Mouse (Mus musculus): ENCODE data around the gene Atp7b. TPM values are rescaled to one million over a fixed set of nuclear protein-coding genes. Genes with fewer than 3 reads are reported as not detected.

Atp7b gene
- polyA plus RNA-seq, 1 experiment from 2014 or later: 1.9 TPM

GRCm38 (mm10) chr8:21955321-21955720 lies 104.8 kb downstream of the Atp7b start:
- Histone ChIP-seq H3K4me2 (ENCODE audit: low read length) (no peak overlapping the region), H3K36me3 (ENCODE audit: control insufficient read depth, insufficient read depth) (no peaks in the 10 kb centered on the region), H3K27me3 (replicated peaks; ENCODE audit: control insufficient read depth, insufficient read depth, low read length) (no peaks in the 10 kb centered on the region), H3K4me1 (replicated peaks; ENCODE audit: control insufficient read depth, insufficient read depth, low read length) (no peaks in the 10 kb centered on the region), H3K27ac (ENCODE audit: low read length) (no peak overlapping the region), H3K9ac (replicated peaks; ENCODE audit: low read depth, low read length) (no peak overlapping the region), H3K4me3 (replicated peaks; ENCODE audit: low read length) (no peak overlapping the region), H3K9me3 (ENCODE audit: control insufficient read depth, low read length) (no peaks in the 10 kb centered on the region)
- ATAC-seq: no peak
- WGBS: 5% methylated on average over 9 of the region's 9 CpGs

- 57% methylated on average over 9 of the region's 9 CpGs for WGBS
- H3K27ac ChIP-seq (ENCODE audit: low read length): no peak overlapping the region
- H3K36me3 ChIP-seq (ENCODE audit: control insufficient read depth, insufficient read depth): no peaks in the 10 kb centered on the region
- H3K9me3 ChIP-seq (ENCODE audit: control insufficient read depth, low read length): no peaks in the 10 kb centered on the region
- H3K4me3 ChIP-seq (replicated peaks; ENCODE audit: low read length): no peak overlapping the region
- no peaks in the 10 kb centered on the region for H3K27me3 ChIP-seq (replicated peaks; ENCODE audit: control insufficient read depth, insufficient read depth, low read length)
- no peak overlapping the region for H3K9ac ChIP-seq (replicated peaks; ENCODE audit: low read depth, low read length)
- no peak overlapping the region for H3K4me2 ChIP-seq (ENCODE audit: low read length)
- ATAC-seq: no peak
- no peaks in the 10 kb centered on the region for H3K4me1 ChIP-seq (replicated peaks; ENCODE audit: control insufficient read depth, insufficient read depth, low read length)
Observed at GRCm38 (mm10) chr8:21947311-21948017, 112.6 kb downstream of the Atp7b start.

GRCm38 (mm10) chr8:21946462-21946861 lies 113.6 kb downstream of the Atp7b start, which contains the start of gene Defb13:
Gene Defb13 (plus strand): TSS chr8:21946762.
- no peaks in the 10 kb centered on the region for H3K4me1 ChIP-seq (replicated peaks; ENCODE audit: control insufficient read depth, insufficient read depth, low read length)
- H3K27me3 ChIP-seq (replicated peaks; ENCODE audit: control insufficient read depth, insufficient read depth, low read length): no peaks in the 10 kb centered on the region
- no peaks in the 10 kb centered on the region for H3K36me3 ChIP-seq (ENCODE audit: control insufficient read depth, insufficient read depth)
- no peak for ATAC-seq
- no peaks in the 10 kb centered on the region for H3K9me3 ChIP-seq (ENCODE audit: control insufficient read depth, low read length)
- H3K4me3 ChIP-seq (replicated peaks; ENCODE audit: low read length): no peak within 1 kb of the TSS
- no peak within 1 kb of the TSS for H3K27ac ChIP-seq (ENCODE audit: low read length)
- no peak within 1 kb of the TSS for H3K9ac ChIP-seq (replicated peaks; ENCODE audit: low read depth, low read length)
- H3K4me2 ChIP-seq (ENCODE audit: low read length): no peak within 1 kb of the TSS
- WGBS: 84% methylated on average over 6 of the region's 6 CpGs

Other genes starting within 250 kb of the Atp7b start
- gene Defb50, start 236.8 kb downstream of the Atp7b start, polyA plus RNA-seq (2015; fragmentation: Nextera tagmentation; extraction: Ambion mirVana): not detected in 2 replicates
- not detected in 2 replicates for gene Defb2, start 220.4 kb downstream of the Atp7b start, polyA plus RNA-seq (2015; fragmentation: Nextera tagmentation; extraction: Ambion mirVana)
- not detected in 2 replicates for gene Defb10, start 201.4 kb downstream of the Atp7b start, polyA plus RNA-seq (2015; fragmentation: Nextera tagmentation; extraction: Ambion mirVana)
- not detected in 2 replicates for gene Defb9, start 174.9 kb downstream of the Atp7b start, polyA plus RNA-seq (2015; fragmentation: Nextera tagmentation; extraction: Ambion mirVana)
- 10.6 and 13.4 TPM in 2 replicates for gene Defb11, start 153.9 kb downstream of the Atp7b start, polyA plus RNA-seq (2015; fragmentation: Nextera tagmentation; extraction: Ambion mirVana)
- not detected in 2 replicates for gene Defb15, start 127.6 kb downstream of the Atp7b start, polyA plus RNA-seq (2015; fragmentation: Nextera tagmentation; extraction: Ambion mirVana)
- not detected in 2 replicates for gene Defb35, start 122.0 kb downstream of the Atp7b start, polyA plus RNA-seq (2015; fragmentation: Nextera tagmentation; extraction: Ambion mirVana)
- not detected in 2 replicates for gene Defb13, start 113.5 kb downstream of the Atp7b start, polyA plus RNA-seq (2015; fragmentation: Nextera tagmentation; extraction: Ambion mirVana)
- not detected in 2 replicates for gene Fam90a1a, start 101.6 kb downstream of the Atp7b start, polyA plus RNA-seq (2015; fragmentation: Nextera tagmentation; extraction: Ambion mirVana)
- not detected in 2 replicates for gene Ccdc70, start 90.5 kb downstream of the Atp7b start, polyA plus RNA-seq (2015; fragmentation: Nextera tagmentation; extraction: Ambion mirVana)
- gene Alg11, start 416 bp upstream of the Atp7b start, polyA plus RNA-seq (2015; fragmentation: Nextera tagmentation; extraction: Ambion mirVana): 33.6 and 37.8 TPM in 2 replicates
- gene Nek5, start 64.7 kb upstream of the Atp7b start, polyA plus RNA-seq (2015; fragmentation: Nextera tagmentation; extraction: Ambion mirVana): 0.32 and 0.52 TPM in 2 replicates
- gene Nek3, start 106.1 kb upstream of the Atp7b start, polyA plus RNA-seq (2015; fragmentation: Nextera tagmentation; extraction: Ambion mirVana): 6.9 and 7.1 TPM in 2 replicates
- gene Ckap2, start 125.5 kb upstream of the Atp7b start, polyA plus RNA-seq (2015; fragmentation: Nextera tagmentation; extraction: Ambion mirVana): 24.7 and 27.4 TPM in 2 replicates
- gene Vps36, start 132.5 kb upstream of the Atp7b start, polyA plus RNA-seq (2015; fragmentation: Nextera tagmentation; extraction: Ambion mirVana): 38.7 and 40.9 TPM in 2 replicates
- 6.6 and 9.2 TPM in 2 replicates for gene Thsd1, start 167.0 kb upstream of the Atp7b start, polyA plus RNA-seq (2015; fragmentation: Nextera tagmentation; extraction: Ambion mirVana)
- gene Tpte, start 223.1 kb upstream of the Atp7b start, polyA plus RNA-seq (2015; fragmentation: Nextera tagmentation; extraction: Ambion mirVana): not detected in 2 replicates

Measured in forebrain, embryonic 16.5 days (tissue).